Mouse (Mus musculus) lung, postnatal 36 days (tissue): ENCODE measurements around the gene Fam163a.

ENCODE experiments used
- DNase-seq: peaks from one replicate; pipeline ENCODE4 v3.0.0; 2022; ENCODE audit warnings: mixed read lengths

The Fam163a gene

DNA sequence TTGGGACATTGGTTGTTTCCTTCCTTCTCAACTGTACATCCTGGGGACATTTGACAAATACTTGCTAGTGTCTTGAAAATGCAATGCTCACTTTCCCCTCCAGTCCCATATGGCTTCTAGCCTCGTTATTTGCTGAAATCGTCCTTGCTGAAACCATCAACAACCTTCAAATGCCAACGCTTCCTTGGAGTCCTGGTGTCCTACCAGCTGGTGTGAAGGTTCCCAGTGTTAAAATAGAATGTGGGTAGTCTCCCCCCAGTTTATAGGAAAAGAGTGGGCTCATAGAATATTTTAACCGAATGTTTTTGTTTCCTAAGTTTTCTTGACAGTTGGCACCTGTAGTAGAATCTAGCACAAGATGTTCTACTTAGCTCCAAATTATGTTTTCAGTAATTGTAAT lies 7.2 kb downstream of the Fam163a start:
- DNase-seq, result no peak

DNA sequence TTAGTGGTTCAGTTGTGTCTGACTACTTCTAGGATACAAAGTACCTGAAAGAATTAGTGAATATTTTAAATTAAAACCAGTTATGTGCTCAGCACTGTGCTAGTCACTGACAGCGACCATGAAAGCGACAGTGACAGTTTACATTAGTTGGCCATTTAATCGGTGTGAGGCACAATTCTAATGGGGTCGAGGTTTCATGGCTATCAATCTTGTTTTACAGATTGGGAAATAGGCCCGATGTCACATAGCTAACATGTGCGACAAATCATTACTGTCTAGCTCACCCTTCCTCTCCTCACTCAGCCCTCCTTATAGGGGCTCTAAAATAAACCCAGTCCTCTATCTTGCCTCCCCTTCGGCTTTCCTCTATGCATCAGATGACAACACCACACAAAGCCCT lies 11.5 kb downstream of the Fam163a start:
- no peak for DNase-seq

DNA sequence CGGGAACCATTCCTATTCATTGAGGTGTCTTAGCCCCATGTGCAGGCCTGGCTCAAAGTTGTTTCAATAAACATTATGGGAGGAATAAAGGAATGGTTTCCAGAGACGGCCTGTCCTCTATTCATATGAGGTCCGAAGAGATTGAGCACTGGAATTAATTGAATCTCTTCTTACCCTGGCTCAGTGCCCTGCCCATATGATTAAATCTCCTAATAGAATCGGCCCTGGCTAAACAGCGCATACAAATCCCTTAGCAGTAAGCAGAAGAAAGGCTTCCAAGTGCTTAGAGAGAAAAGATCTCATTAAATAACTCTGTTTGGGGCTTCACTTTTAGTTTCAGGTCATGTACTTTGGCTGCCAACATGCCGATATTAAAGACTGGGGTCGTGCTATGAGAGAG lies 12.0 kb downstream of the Fam163a start:
- no peak for DNase-seq

DNA sequence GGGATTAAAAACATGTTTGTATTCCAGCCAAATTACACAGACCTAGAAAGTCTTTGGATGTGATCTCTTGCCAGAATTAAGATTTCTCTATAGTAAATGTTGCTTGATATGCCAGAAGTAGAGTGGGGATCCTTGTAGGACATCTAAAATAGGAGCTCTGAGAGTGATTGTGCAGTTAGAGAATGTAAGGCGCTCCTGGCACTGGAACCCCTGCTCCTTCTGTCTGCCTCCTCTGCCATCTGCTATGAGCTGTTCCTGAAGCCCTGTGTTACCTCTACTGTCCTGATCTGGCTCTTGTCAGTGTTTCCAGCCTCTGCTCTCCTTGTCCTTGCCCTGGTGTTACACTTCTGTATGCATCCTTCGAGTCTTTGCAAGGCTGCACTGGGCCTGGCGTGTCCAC lies 18.2 kb downstream of the Fam163a start:
- DNase-seq, result no peak

GRCm38 (mm10) chr1:156184158-156184571 lies 20.7 kb downstream of the Fam163a start:
- peak; percentile 6 for DNase-seq

DNA sequence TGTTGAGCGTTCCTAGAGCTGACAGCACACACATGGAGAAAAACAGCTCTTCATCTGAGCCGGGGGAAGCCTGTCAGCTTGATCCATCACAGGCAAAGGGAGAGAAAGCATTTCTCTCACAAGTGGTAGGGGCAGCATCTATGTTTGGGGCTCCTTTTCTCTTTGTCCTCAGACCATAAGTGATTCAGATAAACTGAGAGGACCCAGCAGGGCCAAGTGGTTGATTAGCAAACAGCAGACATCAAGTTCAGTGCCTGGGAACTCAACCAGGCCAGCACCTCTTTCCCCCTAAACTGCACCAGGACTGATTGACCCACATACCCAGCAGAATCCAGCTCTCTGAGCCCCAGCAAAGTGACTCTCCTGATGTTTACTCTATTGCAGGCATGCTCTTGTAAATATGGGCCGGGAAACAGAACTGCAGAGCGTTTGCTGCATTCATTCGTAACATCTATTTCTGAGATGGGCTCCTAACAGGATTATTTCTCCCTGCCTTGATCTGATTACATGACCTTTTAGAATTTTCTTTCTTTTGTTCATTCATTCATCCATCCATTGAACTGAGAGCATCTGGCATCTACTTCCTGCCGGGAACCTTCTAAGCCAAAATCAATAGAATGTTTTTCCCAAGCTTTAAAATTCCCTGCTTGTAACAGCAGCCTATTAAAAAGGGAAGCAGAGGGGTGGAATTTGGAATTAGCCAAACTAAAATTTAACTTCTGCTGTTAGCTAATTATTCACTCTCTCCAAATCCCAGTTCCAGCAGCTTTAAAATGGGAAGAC lies 21.5 kb downstream of the Fam163a start:
- no peak for DNase-seq

GRCm38 (mm10) chr1:156179875-156180274 lies 25.0 kb downstream of the Fam163a start:
- no peak for DNase-seq

DNA sequence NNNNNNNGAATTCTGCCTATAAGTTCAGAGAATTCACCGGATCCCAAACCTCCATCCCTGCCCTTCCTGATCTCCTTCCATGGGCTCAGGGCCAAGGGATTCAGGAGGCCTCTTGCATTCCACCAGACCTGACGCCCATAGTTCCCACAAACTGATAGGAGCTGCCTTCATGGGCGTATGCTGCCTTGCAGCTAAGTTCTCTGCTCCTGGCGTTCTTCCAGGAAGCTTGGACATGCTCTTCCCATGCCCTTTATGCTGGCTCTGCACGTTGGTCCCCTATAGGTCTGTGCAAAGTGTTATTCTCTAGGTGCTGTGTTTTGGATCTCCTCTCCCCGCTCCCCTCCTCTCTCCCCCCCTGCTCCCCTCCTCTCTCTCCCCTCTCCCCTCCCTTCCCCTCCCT lies 36.1 kb downstream of the Fam163a start:
- DNase-seq, result peak; percentile 8

- DNase-seq, result no peak
Observed at GRCm38 (mm10) chr1:156116770-156117169, 88.1 kb downstream of the Fam163a start.

DNA sequence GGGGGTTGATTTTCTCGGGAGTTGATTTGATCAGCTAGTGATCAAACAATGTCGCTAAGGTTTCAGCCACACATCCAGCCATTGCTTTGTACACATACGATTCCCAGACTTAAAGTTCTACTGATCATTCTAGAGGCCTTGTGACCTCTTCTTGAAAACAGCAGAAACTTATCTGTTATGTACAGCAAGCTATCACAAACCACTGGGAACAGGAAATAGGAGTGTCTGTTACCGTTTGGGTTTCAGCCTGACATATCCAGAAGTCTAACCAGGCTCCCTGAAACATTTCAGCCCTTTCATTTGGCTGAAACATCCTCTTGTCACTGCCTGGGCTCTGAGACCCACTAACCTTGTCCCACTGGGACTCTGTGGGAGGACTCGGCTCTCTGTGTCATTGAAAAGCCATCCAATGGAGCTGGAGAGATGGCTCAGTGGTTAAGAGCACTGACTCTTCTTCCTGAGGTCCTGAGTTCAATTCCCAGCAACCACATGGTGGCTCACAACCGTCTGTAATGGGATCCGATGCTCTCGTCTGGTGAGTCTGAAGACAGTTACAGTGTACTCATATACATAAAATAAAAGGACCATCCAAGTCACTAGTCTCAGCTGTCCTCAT lies 90.8 kb downstream of the Fam163a start:
- DNase-seq, result no peak

DNA sequence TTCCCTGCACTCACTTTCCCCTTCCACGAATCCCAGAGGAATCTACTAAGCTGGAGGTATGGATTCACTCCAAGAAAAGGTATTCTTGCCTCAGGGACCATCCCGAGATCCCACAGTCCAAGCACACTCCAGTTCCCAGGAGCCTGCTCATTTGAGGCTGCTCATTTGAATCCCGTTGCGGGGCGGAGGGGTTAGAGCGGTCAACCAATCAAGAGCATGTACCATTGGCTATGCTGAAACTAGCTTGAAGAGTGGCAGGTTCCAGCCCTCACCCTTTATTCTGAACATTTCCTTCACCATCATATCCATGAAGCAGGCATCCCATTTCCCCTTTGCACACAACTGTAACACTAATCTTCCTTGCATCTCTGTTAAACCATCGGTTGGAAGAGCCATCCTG lies 92.7 kb downstream of the Fam163a start:
- DNase-seq, result no peak

DNA sequence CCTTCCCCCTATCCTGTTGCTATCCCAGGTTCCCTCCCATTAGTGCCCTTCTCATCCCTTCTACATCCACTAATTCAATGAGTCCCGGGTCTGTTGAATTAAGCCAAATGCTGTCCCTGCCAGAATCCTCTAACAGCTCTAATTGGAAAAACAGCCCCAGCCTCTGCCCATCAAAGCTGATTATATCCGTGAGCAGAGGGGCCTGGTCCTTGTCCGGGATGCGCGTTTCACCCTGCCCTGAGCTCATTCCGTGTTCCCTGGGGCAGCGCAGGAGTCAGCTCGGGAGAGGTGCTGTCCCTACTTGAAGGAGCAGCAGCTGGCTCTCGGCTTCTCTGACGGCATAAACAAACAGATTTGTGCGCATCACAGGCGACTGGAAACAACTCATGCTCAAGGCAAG lies 93.1 kb downstream of the Fam163a start:
- DNase-seq, result no peak

DNA sequence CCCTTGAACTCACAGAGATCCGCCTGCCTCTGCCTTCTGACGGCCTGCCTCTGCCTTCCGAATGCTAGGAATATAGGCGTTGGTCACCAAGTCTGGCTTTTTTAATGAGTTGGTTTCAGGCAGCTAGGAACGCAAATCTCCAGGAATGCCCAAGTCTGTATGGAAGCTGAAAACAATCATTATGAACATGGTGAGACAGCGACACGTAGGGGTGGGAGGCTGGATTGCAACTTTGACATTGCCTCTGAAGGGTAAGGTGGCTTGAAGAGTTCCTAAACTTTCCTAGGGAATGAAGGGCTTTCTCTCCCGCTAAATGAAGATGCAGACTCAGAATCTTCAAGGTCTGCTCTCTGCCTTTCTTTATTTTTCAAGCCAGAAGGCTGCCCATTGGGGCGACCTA lies 93.7 kb downstream of the Fam163a start:
- peak; percentile 14 for DNase-seq

DNA sequence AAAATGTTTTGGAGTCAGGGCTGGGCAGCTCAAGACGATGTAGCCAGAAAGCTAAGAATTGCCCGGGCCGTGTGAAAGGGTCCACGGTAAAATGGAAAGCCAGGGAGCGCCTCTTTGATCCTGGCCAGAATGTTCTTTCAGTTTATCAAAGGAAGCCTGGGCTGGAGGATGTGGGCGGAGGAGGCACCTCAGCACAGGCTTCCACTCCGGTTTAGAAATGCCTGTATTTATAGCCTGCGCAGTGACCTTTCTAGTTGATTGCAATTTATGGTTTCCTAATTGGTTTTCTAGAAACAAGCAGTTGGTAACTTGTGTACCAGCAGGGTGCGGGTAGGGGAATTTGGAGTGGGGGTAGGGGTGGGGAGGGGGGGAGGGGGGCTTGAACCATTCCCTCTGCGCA lies 96.4 kb downstream of the Fam163a start:
- no peak for DNase-seq

GRCm38 (mm10) chr1:156107424-156107823 lies 97.4 kb downstream of the Fam163a start:
- no peak for DNase-seq

DNA sequence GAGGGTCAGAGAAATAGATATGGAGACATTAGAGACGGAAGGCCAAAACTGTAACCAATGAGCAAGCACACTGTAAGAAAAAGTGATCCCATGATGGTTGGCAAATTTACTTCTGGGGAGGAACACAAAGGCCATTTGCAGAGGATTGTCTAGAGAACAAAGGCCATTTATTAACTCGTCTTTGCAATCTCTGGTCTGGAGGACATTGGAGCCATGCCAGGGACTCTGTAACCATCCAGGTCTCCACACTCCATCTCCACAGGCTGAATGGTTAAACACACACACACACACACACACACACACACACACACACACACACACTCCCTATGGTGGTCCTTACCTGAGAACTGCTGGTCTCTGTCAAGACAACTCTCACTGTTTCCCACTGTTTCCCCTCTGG lies 99.4 kb downstream of the Fam163a start:
- DNase-seq, result no peak

- DNase-seq, result no peak
Observed at GRCm38 (mm10) chr1:156103763-156104162, 101.1 kb downstream of the Fam163a start.

DNA sequence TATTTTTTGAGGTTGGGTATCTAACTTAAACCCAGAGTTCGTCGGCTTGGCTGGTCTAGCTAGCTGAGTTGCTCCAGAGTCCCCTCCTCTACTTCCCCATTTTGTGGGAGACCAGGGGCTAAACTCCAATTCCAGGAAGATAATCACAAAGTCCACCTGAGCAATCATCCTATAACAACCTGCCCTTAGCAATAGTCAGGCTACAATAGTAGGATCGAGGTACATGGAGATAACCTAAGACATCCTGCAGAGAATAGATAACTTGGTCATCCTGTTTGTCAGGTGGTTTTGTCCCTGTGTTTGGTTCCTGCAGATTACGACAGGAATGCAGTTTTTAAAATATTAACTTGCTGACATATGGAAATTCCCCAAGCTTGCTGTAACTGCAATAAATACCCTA lies 113.0 kb downstream of the Fam163a start:
- no peak for DNase-seq

- DNase-seq, result no peak
Observed at GRCm38 (mm10) chr1:156090042-156090441, 114.8 kb downstream of the Fam163a start.

- no peak for DNase-seq
Observed at GRCm38 (mm10) chr1:156089561-156089960, 115.3 kb downstream of the Fam163a start.

DNA sequence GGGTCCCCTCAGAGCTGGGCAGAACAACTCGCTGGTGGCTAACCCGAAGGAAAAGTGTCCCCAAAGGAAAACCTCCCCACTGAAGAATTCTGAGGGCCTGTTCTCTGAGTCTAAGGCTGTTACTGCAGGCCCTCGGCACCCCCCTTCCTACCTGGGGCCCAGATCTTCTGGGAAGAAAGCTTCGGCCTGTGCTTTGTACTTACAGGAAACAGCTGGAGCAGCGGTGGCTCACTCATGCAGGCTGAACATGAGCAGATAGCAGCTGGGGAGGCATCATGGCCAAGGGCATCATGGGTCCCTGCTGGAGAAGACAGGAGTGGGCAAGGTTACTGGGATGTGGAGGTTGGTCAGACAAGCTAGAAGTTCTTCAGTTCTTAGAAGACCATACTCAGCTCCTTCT lies 117.2 kb downstream of the Fam163a start:
- no peak for DNase-seq

DNA sequence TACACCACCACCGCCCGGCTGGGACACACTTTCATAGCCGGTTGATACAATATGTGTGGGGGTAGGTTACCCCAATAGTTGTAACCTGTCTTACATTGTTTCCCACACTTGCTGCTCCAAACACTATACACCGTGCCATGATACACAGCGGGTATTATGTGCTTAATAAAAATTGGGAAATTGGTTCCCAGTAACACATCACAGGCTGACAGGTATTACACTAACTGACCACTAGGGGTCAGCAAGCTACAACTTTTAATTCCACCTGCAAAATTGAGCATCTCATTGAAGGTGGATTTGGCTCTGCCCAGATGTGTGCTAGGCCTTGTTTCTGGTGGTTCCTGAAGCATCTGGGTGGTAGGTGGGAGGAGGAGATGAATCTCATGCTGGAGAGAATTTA lies 119.1 kb downstream of the Fam163a start:
- peak; percentile 57 for DNase-seq

DNA sequence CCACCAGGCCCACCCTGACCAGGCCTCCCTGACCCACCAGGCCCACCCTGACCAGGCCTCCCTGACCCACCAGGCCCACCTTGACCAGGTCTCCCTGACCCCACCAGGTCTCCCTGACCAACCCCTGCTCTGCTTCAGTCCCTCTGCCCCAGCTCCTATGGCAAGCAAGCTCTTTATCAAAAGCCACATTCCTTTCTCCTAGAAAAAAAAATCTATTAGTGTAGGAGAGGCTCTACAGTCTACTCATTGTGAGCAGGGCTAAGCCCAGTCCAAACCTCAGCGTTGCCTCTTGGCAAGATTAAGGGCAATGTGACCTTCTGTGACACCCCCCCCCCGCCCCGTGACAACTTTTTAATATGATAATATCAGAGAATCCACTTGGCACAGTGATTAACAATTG lies 120.2 kb downstream of the Fam163a start:
- DNase-seq, result no peak

- DNase-seq, result no peak
Observed at GRCm38 (mm10) chr1:156077655-156078054, 127.2 kb downstream of the Fam163a start.

DNA sequence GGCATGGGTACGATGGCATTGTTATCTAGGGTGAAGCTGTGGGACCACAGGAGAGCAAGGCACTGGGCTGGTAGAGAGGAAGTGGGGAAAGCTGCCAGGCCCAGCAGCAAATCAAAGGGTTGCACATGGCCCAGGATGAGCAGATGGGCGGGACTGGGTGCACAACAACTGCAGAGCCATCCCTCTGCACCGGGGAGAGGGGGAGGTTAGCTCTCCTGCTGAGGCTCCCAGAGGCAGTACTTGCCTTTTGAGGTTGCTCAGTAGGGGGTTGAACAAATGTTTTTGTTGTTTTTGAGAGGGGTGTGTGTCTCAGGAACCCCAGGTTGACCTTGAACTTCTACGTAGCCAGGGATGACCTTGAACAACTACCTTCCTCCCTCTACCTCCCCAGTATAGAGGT lies 128.4 kb downstream of the Fam163a start:
- no peak for DNase-seq
